Mouse (Mus musculus) right cerebral cortex, postnatal 36 days (tissue): Measurements from ENCODE around the gene St7.

Experiments used
- DNase-seq, 2 experiments: peaks; one replicate each; pipeline ENCODE4 v3.0.0; 2022; ENCODE audit warnings: low spot score in 2 of 2, mixed read lengths in 1 of 2

The St7 gene

GRCm38 (mm10) chr6:17763963-17764659, 71.4 kb downstream of the St7 start:
- peak; percentile 63 to 81 for DNase-seq

DNA sequence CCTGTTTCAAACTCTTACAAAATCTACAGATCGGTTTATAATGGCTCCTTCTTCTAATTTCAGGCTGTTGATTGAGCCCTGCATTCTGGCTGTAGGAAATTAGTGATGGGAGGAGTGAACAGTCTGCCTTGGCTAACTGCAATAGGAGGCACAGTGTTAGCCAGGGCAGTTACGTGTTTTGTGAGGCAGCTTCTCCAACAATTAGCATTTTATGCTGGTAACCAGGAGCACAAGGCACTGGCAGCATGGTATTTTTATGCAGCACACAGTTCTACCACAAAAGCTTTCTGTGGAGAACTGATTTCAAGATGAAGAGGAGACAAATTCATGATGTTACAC, 71.9 kb downstream of the St7 start:
- DNase-seq = no peak

GRCm38 (mm10) chr6:17769972-17770644, 77.4 kb downstream of the St7 start:
- no peak for DNase-seq

- no peak for DNase-seq
Measured at GRCm38 (mm10) chr6:17770645-17771345, 78.1 kb downstream of the St7 start.

GRCm38 (mm10) chr6:17771456-17771855, 78.7 kb downstream of the St7 start:
- no peak for DNase-seq

DNA sequence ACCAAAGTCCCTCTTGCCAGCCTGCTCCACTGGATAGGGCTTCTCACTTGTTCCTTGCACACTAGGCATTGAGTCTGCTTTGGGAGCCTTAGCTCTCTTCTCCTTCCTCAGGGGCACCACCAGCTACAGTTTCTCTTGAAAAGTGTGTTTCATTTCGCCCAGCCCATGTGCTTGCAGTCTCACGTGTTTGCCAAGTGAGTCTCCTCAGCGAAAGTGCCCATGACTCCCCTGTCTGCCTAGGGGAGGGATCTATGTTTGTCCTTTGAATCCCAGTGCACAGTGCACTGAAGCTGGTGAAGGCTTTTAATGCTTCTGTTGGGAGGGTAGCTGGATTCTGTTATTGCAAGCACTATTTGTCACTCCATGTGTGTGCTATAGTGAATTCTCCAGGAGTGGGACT, 79.8 kb downstream of the St7 start:
- DNase-seq = no peak

GRCm38 (mm10) chr6:17776041-17776440, 83.3 kb downstream of the St7 start:
- no peak for DNase-seq

DNA sequence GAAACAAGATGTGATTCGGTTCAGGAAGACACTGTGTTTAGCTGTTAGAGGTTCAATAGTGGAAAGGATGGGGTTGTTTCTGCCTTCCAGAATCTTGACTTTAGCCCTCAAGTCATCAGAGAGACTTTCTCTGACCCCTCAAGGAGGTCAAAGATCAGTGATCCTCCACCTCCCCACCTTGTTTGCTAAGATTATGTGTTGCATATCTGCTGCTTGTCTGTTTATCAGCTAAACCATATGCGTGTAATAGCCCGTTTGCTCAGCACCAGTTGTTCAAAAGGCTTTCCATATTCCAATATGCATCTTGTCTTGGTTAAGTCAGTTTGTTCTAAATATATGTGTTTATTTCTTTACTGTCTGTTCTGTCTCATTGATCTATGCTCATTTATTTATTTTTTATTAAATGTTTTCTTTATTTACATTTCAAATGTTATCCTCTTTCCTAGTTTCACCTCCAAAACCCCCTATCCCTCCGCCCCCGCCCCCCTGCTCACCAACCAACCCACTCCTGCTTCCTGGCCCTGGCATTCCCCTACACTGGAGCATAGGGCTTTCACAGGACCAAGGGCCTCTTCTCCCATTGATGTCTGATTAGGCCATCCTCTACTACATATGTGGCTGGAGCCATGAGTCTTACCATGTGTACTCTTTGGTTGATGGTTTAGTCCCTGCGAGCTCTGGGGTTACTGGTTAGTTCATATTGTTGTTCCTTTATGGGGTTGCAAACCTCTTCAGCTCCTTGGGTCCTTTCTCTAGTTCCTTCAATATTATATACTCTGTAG, 84.5 kb downstream of the St7 start:
- DNase-seq = no peak

- no peak for DNase-seq
Measured at GRCm38 (mm10) chr6:17778648-17779202, 86.0 kb downstream of the St7 start.

DNA sequence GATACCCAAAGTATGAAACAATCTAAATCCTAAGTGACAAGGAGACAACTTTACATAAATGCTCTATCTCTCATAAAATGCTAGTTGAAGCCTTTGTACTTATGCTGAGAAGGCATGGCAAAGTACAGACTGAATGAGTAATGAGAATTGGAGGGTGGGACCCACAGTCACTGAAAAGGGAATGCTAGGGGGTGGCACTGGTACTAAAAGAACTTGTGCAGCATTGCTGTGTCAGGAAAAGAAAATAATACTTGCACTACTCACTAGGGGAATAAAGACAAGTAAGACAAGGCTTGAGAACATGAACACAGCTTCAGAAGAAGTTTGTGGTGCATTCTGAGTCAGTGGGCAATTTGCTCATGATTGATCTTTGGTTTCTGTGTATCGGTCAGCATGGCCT, 90.8 kb downstream of the St7 start:
- no peak for DNase-seq

GRCm38 (mm10) chr6:17784523-17784922, 91.8 kb downstream of the St7 start:
- DNase-seq = no peak

- DNase-seq = no peak
Measured at GRCm38 (mm10) chr6:17785248-17785647, 92.5 kb downstream of the St7 start.

- no peak for DNase-seq
Measured at GRCm38 (mm10) chr6:17787810-17788209, 95.1 kb downstream of the St7 start.

DNA sequence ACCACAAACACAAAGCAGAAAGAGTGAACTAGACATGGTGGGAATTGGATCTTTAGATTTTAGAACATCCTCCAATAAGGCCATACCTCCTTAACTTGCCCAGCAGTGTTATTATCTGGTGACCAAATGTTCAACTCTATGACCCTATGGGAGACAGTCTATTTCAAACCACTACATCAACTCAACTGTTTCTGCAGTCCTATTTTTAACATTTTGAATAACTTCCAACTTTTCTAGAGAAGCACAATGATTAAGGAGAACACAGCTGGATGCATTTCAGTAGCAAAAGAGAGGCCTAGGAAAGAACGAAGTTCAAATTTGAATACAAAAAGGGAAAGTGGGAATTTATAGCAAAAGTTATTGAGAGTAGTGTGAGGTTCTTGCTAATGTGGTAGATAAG, 97.5 kb downstream of the St7 start:
- DNase-seq = no peak

DNA sequence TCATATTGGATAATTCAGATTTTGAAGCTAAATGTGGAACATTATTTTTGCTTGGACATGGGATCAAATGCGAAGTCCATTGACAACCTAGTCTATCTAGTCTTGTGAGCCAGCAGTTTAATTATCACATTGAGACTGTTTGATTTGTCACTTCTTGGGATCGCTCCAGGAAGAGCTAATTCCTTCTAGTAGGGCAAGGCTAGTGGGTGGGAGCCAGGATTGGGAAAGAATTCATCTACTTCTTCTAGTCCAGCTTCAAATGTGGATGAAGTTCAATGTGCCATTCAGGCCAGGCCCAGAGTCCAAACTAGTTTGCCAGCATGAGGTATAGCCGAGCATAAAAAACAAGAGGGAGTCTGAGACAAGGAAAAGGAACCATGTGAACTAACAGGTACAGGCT, 100.7 kb downstream of the St7 start:
- DNase-seq = no peak

GRCm38 (mm10) chr6:17797271-17797713, 104.6 kb downstream of the St7 start:
- DNase-seq = no peak

- DNase-seq = no peak
Measured at GRCm38 (mm10) chr6:17800694-17801093, 108.0 kb downstream of the St7 start.

DNA sequence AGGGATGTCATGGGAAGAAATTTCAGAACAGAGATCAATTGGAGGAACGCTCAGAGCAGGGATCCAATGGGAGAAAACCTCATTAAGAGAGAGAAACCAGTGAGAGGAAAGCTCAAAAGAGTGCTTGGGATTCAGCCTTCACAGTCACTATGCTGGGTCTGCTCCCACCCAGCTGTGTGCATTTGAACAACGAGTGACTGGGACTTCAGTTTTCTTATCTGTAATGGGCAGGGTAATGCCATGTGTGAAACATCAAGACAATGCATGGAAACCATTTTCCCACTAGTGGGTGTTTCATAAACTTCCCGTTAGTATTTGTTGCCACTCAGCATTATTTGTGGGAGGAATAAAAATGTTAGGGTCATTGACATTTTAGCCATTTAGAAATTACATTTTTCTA, 111.7 kb downstream of the St7 start:
- DNase-seq = no peak

- DNase-seq = no peak
Measured at GRCm38 (mm10) chr6:17806569-17806968, 113.8 kb downstream of the St7 start.

DNA sequence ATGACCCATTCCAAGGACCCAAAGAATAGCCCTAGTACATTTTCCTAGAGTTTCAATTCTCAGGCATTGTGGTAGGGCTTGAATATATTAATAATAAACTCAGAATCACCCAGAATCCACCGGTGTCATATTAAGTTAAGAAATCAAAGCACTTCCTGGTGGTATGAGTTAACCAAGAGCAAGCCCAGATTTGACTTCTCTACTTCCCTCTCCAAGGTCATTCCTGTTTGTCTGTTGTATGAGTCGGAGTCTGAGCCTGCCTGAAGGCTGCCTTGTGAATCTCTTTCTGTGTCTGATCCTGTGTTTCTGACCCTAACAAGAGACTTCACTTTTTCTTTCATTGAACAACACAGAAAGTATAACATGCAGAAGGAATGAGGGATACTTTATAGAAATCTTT, 118.3 kb downstream of the St7 start:
- DNase-seq = no peak

- DNase-seq = no peak
Measured at GRCm38 (mm10) chr6:17811531-17811930, 118.8 kb downstream of the St7 start.

GRCm38 (mm10) chr6:17814074-17814649, 121.4 kb downstream of the St7 start:
- no peak for DNase-seq
